Mouse (Mus musculus): ENCODE data around the gene Slco1a6.
A peak's percentile ranks its signal among the peaks of the same experiment; 100 is the strongest.
"Not testable (repeated sequence)": the region's sequence is repeated elsewhere in the genome, so short reads cannot be mapped to it uniquely, and the experiment has no call there.

Gene Slco1a6

GRCm38 (mm10) chr6:142208421-142208820 lies at the start of gene Slco1a6:
Slco1a6 (minus strand) TSS chr6:142208521.
- no peak for DNase-seq (ENCODE audit: low read depth, low spot score)

- not testable (repeated sequence) for DNase-seq (ENCODE audit: low read depth, low spot score)
Measured at GRCm38 (mm10) chr6:142250738-142251307, 42.5 kb upstream of the Slco1a6 start.

- no peak for DNase-seq (ENCODE audit: low read depth, low spot score)
Measured at GRCm38 (mm10) chr6:142245065-142245464, 36.7 kb upstream of the Slco1a6 start.

DNA sequence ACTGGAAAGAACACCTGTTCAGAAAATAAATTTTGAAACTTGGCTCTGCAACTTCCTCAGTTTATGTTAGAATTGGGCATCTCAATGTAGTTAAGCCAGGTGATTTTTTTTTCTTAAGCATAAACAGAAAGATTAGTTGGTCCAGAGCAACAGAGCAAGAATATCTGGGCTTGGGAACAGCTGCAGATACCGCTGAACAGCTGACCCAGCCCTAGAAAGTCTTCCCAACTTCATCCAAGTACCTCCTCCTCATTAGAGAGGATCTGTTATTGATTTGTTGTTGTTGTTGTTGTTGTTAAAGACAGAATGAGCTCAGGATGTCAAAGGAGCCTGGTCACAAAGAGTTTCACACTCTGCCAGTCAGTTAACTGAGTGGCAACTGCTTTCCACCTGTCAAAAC lies 31.1 kb upstream of the Slco1a6 start:
- no peak for DNase-seq (ENCODE audit: low read depth, low spot score)

GRCm38 (mm10) chr6:142220138-142220537 lies 11.8 kb upstream of the Slco1a6 start:
- DNase-seq (ENCODE audit: low read depth, low spot score), result no peak

DNA sequence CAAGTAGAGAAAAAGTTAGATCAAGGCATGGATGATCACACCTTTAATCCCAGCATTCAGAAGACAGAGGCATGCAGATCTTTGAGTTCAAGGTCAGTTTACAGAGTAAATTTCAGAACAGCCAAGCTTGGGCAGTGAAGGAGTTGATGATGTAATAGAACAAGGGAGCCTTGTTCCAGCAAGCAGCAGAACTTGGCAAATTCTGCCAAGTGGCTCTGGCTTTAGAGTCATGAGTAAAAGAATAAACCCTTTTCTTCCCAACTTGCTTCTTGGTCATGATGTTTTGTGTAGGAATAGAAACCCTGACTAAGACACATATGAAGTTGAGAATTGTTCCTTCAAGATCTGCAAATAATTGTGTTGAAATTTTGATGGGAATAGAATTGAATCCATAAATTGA lies 3.5 kb upstream of the Slco1a6 start:
- no peak for DNase-seq (ENCODE audit: low read depth, low spot score)

GRCm38 (mm10) chr6:142209749-142210148 lies 1.4 kb upstream of the Slco1a6 start:
- no peak for DNase-seq (ENCODE audit: low read depth, low spot score)

- no peak for DNase-seq (ENCODE audit: low read depth, low spot score)
Measured at GRCm38 (mm10) chr6:142200524-142200923, 7.8 kb downstream of the Slco1a6 start.

DNA sequence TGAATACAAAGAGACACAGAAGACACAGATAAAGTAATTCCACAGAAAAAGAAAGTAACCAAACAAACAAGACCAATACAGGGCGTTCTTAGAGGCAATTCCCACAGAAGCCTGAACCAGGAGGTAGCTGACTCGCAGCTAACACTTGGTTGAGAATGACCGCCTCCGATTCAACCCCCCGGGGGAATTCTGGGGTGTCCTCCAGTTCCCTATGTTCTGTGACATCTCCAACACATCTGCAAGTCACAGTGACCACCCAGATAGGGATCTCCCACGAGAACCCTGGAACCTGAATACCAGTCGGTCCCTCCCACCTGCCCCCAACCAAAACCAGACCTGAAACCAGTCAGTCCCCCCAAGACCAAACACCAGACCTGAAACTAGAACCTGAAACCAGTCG lies 14.1 kb downstream of the Slco1a6 start:
- no peak for DNase-seq (ENCODE audit: low read depth, low spot score)

DNA sequence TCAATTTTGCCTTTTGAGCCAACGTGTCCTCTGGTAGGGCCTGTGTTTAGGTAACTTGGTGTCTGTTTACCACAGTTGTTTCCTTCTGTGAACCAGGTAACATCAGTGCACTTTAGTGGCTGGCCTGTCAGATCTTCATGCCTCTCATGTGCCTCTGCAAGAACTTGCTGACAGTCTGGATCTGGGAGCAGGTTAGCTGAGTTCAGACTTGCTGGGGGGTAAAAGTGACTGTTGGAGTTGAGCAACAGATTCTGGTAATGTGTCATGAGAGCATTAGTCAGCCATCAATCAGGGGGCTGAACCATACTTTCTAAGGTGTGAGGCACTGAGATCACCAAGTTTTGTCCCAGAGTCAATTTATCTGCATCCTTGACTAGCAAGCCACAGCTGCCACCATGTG lies 16.4 kb downstream of the Slco1a6 start:
- no peak for DNase-seq (ENCODE audit: low read depth, low spot score)

- no peak for DNase-seq (ENCODE audit: low read depth, low spot score)
Measured at GRCm38 (mm10) chr6:142187426-142187825, 20.9 kb downstream of the Slco1a6 start.

DNA sequence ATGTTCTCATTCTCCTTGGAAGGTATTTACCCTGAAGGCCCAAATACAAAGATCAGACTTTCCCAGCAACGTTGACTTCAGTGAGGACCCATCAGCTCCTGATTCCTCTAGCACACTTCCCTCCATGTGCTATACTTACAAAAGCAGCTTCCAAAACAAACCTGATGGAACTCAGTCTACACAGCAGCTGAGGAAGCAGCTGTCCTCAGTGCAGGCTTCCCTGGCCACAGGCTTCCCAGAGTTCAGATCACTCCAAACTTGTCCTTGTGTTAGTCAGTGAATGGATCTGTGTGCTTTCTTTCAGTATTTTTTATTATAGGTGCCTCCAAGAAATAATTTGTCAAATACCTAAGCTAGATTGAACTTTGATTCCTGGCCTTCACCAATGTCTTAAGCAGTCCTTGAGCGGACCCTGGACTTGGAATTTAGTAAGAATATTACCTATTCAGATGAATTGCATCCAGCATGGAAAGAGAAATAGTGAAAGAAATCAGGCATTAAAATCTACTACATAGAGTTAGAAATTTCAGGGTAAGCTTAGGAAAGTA lies 22.4 kb downstream of the Slco1a6 start:
- no peak for DNase-seq (ENCODE audit: low read depth, low spot score)

DNA sequence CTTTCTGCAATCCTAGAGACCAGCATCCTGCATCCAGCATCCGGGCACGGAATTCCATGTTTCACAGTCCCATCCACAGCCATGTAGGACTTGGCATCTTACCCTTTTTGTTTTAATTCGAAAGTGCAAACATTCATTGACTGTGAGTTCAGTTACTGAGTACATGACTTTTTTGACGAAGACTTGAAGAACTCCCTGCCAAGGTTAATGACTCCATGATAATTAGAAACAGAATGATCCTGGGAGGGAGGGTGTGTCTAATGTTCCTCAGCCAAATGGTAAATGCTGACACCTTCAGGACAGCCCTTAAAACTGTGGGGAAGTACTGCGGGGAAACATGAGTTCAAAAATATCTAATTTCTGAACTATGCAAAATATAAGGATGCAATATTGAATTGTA lies 44.9 kb downstream of the Slco1a6 start:
- DNase-seq (ENCODE audit: low read depth, low spot score), result no peak

DNA sequence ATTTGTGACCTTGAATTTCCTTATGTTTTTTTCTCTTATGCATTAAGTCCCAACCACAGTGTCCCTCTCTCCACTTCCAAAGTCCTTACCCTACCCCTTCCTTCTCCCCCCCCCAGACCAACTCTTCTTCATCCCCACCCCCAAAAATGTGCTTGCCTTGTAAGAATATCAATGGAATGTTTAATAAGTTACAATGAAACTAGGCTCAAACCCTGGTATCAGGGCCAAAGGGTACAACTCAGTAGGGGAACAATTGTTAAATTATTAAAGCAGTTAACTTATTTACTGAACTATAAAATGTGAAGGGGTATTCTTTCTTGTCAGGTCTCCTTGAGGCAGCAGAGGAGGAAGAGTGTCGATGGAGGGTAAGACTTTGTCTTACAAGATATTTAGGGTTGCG lies 47.1 kb downstream of the Slco1a6 start:
- no peak for DNase-seq (ENCODE audit: low read depth, low spot score)

- DNase-seq (ENCODE audit: low read depth, low spot score), result not testable (repeated sequence)
Measured at GRCm38 (mm10) chr6:142154081-142154480, 54.2 kb downstream of the Slco1a6 start.

DNA sequence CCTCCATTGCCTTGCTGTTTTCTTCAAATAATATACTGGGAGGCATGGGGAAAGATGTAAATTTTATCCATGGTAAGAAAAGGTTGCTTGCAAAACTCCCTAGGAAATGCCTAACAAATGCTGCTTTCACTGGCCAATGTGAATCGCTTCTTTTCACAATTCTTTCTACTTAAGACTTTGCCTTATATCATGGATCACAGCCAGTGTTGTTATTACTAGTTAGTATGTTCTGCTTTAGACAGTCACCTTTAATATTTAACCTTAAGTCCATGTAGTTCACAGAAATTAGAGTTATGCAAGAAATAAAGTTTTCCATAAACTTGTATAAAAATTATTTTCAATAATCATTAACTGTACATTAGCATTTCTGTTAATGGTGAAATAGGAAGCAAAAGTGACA lies 60.0 kb downstream of the Slco1a6 start:
- DNase-seq (ENCODE audit: low read depth, low spot score), result no peak

- DNase-seq (ENCODE audit: low read depth, low spot score), result peak; percentile 38
Measured at GRCm38 (mm10) chr6:142111667-142112305, 96.5 kb downstream of the Slco1a6 start.

- no peak for DNase-seq (ENCODE audit: low read depth, low spot score)
Measured at GRCm38 (mm10) chr6:142091126-142091525, 117.2 kb downstream of the Slco1a6 start.

- not testable (repeated sequence) for DNase-seq (ENCODE audit: low read depth, low spot score)
Measured at GRCm38 (mm10) chr6:142058281-142058680, 150.0 kb downstream of the Slco1a6 start.

DNA sequence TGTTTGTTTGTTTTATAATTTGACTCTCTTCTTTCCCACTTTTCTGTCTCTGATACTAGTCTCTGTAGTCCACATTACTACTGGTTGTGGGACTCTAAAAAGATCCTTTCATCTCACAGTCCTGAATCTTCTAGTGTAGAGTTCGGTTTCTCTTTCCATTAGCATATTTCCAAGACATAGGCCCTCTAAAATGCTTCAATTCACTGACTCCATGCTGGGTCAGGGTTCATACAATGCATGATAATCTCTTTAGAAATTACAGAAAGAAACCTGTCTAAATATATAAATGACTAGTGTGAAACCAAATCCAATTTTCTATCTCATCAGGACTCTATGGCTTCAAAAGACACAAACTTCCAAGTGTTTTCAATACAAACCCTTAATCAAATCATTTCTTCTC lies 160.6 kb downstream of the Slco1a6 start:
- DNase-seq (ENCODE audit: low read depth, low spot score), result no peak

DNA sequence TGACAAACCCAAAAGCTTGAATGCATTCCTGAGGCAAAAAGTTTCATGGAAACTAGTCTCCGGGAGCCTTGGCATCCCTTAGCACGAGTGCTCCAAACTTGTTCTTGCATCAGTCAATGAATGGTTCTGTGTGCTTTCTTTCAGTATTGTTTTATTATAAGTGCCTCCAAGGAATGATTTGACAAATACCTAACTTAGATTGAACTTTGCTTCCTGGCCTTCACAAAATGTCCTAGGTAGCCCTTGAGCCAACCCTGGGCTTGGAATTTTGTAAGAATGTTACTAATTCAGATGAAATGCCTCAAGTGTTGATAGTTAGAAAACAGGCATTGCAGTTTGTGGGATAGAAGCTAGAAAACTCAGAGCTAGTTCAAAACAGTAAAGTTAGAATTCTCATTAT lies 162.6 kb downstream of the Slco1a6 start:
- no peak for DNase-seq (ENCODE audit: low read depth, low spot score)

- DNase-seq (ENCODE audit: low read depth, low spot score), result no peak
Measured at GRCm38 (mm10) chr6:142041896-142042295, 166.4 kb downstream of the Slco1a6 start.

Measured in R1 (cell line).